Mouse (Mus musculus) forebrain, embryonic 10.5 days (tissue): Measurements from ENCODE around the gene Nek6. TPM values are rescaled to one million over a fixed set of nuclear protein-coding genes. Genes with fewer than 3 reads are reported as not detected.
A peak's percentile ranks its signal among the peaks of the same experiment; 100 is the strongest.

Experiments
- DNase-seq: peaks from one replicate; pipeline ENCODE4 v3.0.0-alpha.2; 2017; ENCODE audit warnings: low spot score; ENCODE audit errors: extremely low spot score
- H3K27ac ChIP-seq: fragments of 300-500 bp; sonication (generic); 2 replicates; pipeline ENCODE4 v1.5.1; 2016; ENCODE audit warnings: mild to moderate bottlenecking
- H3K27me3 ChIP-seq: fragments of 300-500 bp; sonication (generic); 2 replicates; pipeline ENCODE4 v1.6.1; 2016; ENCODE audit warnings: mild to moderate bottlenecking; ENCODE audit not compliant: poor library complexity, severe bottlenecking
- H3K36me3 ChIP-seq: fragments of 300-500 bp; sonication (generic); replicated peaks from 2 replicates; pipeline ENCODE4 v1.6.1; 2016; ENCODE audit warnings: mild to moderate bottlenecking, moderate library complexity
- H3K4me1 ChIP-seq: fragments of 300-500 bp; sonication (generic); 2 replicates; pipeline ENCODE4 v1.6.1; 2016
- H3K4me3 ChIP-seq: fragments of 300-500 bp; sonication (generic); 2 replicates; pipeline ENCODE4 v1.5.1; 2016; ENCODE audit warnings: mild to moderate bottlenecking, moderate library complexity
- H3K9me3 ChIP-seq: fragments of 300-500 bp; sonication (generic); 2 replicates; pipeline ENCODE4 v1.6.1; 2016; ENCODE audit warnings: mild to moderate bottlenecking, moderate library complexity
- WGBS: fragments of 180-500 bp; shearing (Covaris S2); methylation state at CpG from one replicate; pipeline ENCODE4 v1.1.7; 2016; 5-methylcytosine and 5-hydroxymethylcytosine counted together
- polyA plus RNA-seq: library from polyadenylated mRNA; unstranded; fragments of >200 nt; fragmentation: Nextera tagmentation; extraction: Ambion mirVana; gene quantifications from 2 replicates; pipeline ENCODE4 v1.2.1, GENCODE M21; 2016

Gene Nek6
- polyA plus RNA-seq, 1 experiment from 2014 or later = 120 TPM

GRCm38 (mm10) chr2:38533322-38533721 is 21.9 kb downstream of the Nek6 start:
- H3K4me3 ChIP-seq = no peak overlapping the region
- DNase-seq = no peak
- peaks cover 87% of the 10 kb centered on the region for H3K4me1 ChIP-seq
- peaks cover 4% of the 10 kb centered on the region; the same call in 1 of the 2 replicates for H3K36me3 ChIP-seq
- H3K27me3 ChIP-seq = no peaks in the 10 kb centered on the region
- H3K27ac ChIP-seq = peak overlapping the region; percentile 65
- 68% methylated on average over 6 of the region's 6 CpGs for WGBS
- H3K9me3 ChIP-seq = no peaks in the 10 kb centered on the region

- Histone ChIP-seq H3K4me3 (no peak overlapping the region), H3K36me3 (peaks cover 4% of the 10 kb centered on the region; the same call in 1 of the 2 replicates), H3K4me1 (peaks cover 90% of the 10 kb centered on the region), H3K27me3 (no peaks in the 10 kb centered on the region), H3K9me3 (no peaks in the 10 kb centered on the region), H3K27ac (peak overlapping the region; percentile 65)
- no peak for DNase-seq
- 64% methylated on average over 6 of the region's 6 CpGs for WGBS
These were observed 22.3 kb downstream of the Nek6 start for GRCm38 (mm10) chr2:38533767-38534166.

GRCm38 (mm10) chr2:38534241-38534940 is 22.9 kb downstream of the Nek6 start:
- Histone ChIP-seq H3K27ac (peak overlapping the region; percentile 65), H3K9me3 (no peaks in the 10 kb centered on the region), H3K4me1 (peaks cover 91% of the 10 kb centered on the region), H3K27me3 (no peaks in the 10 kb centered on the region), H3K4me3 (no peak overlapping the region), H3K36me3 (peaks cover 4% of the 10 kb centered on the region; the same call in 1 of the 2 replicates)
- WGBS = 86% methylated on average over 5 of the region's 5 CpGs
- DNase-seq = no peak

GRCm38 (mm10) chr2:38535051-38535450 is 23.6 kb downstream of the Nek6 start:
- H3K36me3 ChIP-seq = peaks cover 4% of the 10 kb centered on the region; the same call in 1 of the 2 replicates
- peak overlapping the region; percentile 65 for H3K27ac ChIP-seq
- 67% methylated on average over 8 of the region's 8 CpGs for WGBS
- H3K27me3 ChIP-seq = no peaks in the 10 kb centered on the region
- DNase-seq = no peak
- no peak overlapping the region for H3K4me3 ChIP-seq
- peaks cover 91% of the 10 kb centered on the region for H3K4me1 ChIP-seq
- H3K9me3 ChIP-seq = no peaks in the 10 kb centered on the region

- H3K27me3 ChIP-seq = no peaks in the 10 kb centered on the region
- no peaks in the 10 kb centered on the region for H3K9me3 ChIP-seq
- no peak overlapping the region for H3K4me3 ChIP-seq
- 80% methylated on average over 14 of the region's 14 CpGs for WGBS
- H3K4me1 ChIP-seq = peaks cover 91% of the 10 kb centered on the region
- H3K36me3 ChIP-seq = peaks cover 4% of the 10 kb centered on the region; the same call in 1 of the 2 replicates
- H3K27ac ChIP-seq = peak overlapping the region; percentile 65
- no peak for DNase-seq
These were observed 24.2 kb downstream of the Nek6 start for GRCm38 (mm10) chr2:38535521-38536220.

- H3K4me1 ChIP-seq = peaks cover 91% of the 10 kb centered on the region
These were observed 24.9 kb downstream of the Nek6 start for GRCm38 (mm10) chr2:38536331-38536731.

GRCm38 (mm10) chr2:38539677-38540076 is 28.2 kb downstream of the Nek6 start:
- WGBS = 88% methylated on average over 9 of the region's 9 CpGs
- no peak for DNase-seq
- Histone ChIP-seq H3K36me3 (no peaks in the 10 kb centered on the region), H3K4me3 (no peak overlapping the region), H3K27ac (peak overlapping the region; percentile 56), H3K27me3 (no peaks in the 10 kb centered on the region), H3K9me3 (no peaks in the 10 kb centered on the region), H3K4me1 (peaks cover 85% of the 10 kb centered on the region)

More at GRCm38 (mm10) chr2:38536331-38536731, 24.9 kb downstream of the Nek6 start:
- no peak for DNase-seq
- peak overlapping the region; percentile 65 for H3K27ac ChIP-seq
- H3K9me3 ChIP-seq = no peaks in the 10 kb centered on the region
- no peak overlapping the region for H3K4me3 ChIP-seq
- H3K36me3 ChIP-seq = peaks cover 4% of the 10 kb centered on the region; the same call in 1 of the 2 replicates
- no peaks in the 10 kb centered on the region for H3K27me3 ChIP-seq
- WGBS = 84% methylated on average over 8 of the region's 8 CpGs

- Histone ChIP-seq H3K27me3 (no peaks in the 10 kb centered on the region), H3K9me3 (no peaks in the 10 kb centered on the region), H3K4me1 (peaks cover 85% of the 10 kb centered on the region), H3K27ac (peak overlapping the region; percentile 56), H3K4me3 (no peak overlapping the region), H3K36me3 (no peaks in the 10 kb centered on the region)
- 88% methylated on average over 6 of the region's 6 CpGs for WGBS
- no peak for DNase-seq
These were observed 29.2 kb downstream of the Nek6 start for GRCm38 (mm10) chr2:38540666-38541065.

GRCm38 (mm10) chr2:38541101-38541500 is 29.7 kb downstream of the Nek6 start:
- WGBS = 89% methylated on average over 3 of the region's 3 CpGs
- Histone ChIP-seq H3K27ac (peak overlapping the region; percentile 56), H3K9me3 (no peaks in the 10 kb centered on the region), H3K4me1 (peaks cover 85% of the 10 kb centered on the region), H3K27me3 (no peaks in the 10 kb centered on the region), H3K36me3 (no peaks in the 10 kb centered on the region), H3K4me3 (no peak overlapping the region)
- no peak for DNase-seq

- 88% methylated on average over 1 of the region's 1 CpGs for WGBS
- Histone ChIP-seq H3K27me3 (no peaks in the 10 kb centered on the region), H3K36me3 (no peaks in the 10 kb centered on the region), H3K4me3 (no peak overlapping the region), H3K4me1 (peaks cover 85% of the 10 kb centered on the region), H3K27ac (peak overlapping the region; percentile 54), H3K9me3 (no peaks in the 10 kb centered on the region)
- no peak for DNase-seq
These were observed 30.1 kb downstream of the Nek6 start for GRCm38 (mm10) chr2:38541570-38541969.

- H3K36me3 ChIP-seq = no peaks in the 10 kb centered on the region
These were observed 30.9 kb downstream of the Nek6 start for GRCm38 (mm10) chr2:38542366-38542765.

GRCm38 (mm10) chr2:38543158-38543557 is 31.7 kb downstream of the Nek6 start:
- no peak for DNase-seq
- H3K27ac ChIP-seq = no peak overlapping the region
- no peaks in the 10 kb centered on the region for H3K27me3 ChIP-seq
- H3K9me3 ChIP-seq = no peaks in the 10 kb centered on the region
- 91% methylated on average over 2 of the region's 2 CpGs for WGBS
- H3K4me1 ChIP-seq = peaks cover 86% of the 10 kb centered on the region
- H3K4me3 ChIP-seq = no peak overlapping the region
- 0 out of 2 replicates have a peak, but pooled peaks cover 1% of the 10 kb centered on the region for H3K36me3 ChIP-seq

More at GRCm38 (mm10) chr2:38542366-38542765, 30.9 kb downstream of the Nek6 start:
- no peak for DNase-seq
- Histone ChIP-seq H3K27me3 (no peaks in the 10 kb centered on the region), H3K27ac (no peak overlapping the region), H3K4me1 (peaks cover 85% of the 10 kb centered on the region), H3K9me3 (no peaks in the 10 kb centered on the region), H3K4me3 (no peak overlapping the region)
- WGBS = 61% methylated on average over 1 of the region's 1 CpGs

GRCm38 (mm10) chr2:38544341-38544740 is 32.9 kb downstream of the Nek6 start:
- H3K27me3 ChIP-seq = no peaks in the 10 kb centered on the region
- no peak overlapping the region for H3K4me3 ChIP-seq
- H3K27ac ChIP-seq = 0 out of 2 replicates have a peak overlapping the region, but pooled peaks have one; percentile 8
- H3K4me1 ChIP-seq = peaks cover 83% of the 10 kb centered on the region
- no peaks in the 10 kb centered on the region for H3K9me3 ChIP-seq
- DNase-seq = no peak
- 0 out of 2 replicates have a peak, but pooled peaks cover 10% of the 10 kb centered on the region for H3K36me3 ChIP-seq
